Comparison of ENCODE assay signal across 11 mouse cellular contexts in the genomic region with DNA sequence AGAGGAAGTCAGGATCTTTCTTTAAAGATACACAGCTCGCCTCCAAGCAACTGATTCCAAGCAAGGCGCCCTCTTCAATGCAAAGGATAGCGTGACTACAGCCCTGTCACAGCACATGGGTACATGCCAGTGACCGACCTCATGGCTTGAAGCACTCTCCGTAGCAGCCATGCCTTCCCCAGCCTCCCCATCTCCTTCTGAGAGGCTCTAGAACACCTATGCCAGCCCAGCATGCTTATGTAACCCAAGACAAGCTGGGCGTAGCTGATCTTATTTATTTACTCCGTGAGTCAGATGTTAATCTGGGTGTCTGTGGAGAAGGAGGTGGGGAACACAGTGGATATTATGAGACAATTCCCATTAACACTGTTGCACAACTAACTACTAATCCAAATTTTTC. TPM values are rescaled to one million over a fixed set of nuclear protein-coding genes. Genes with fewer than 3 reads are reported as not detected.
DNase-seq lines count a peak whose midpoint lies in the region; ATAC-seq and TF ChIP-seq lines count a peak whose summit lies in the region.
"Had no signal": no experiment of that assay in that cellular context is flagged by ENCODE, and none has a peak within 500 bp of the region (broad histone marks: within the 10 kb centered on the region; RNA-seq: fewer than 3 reads in every experiment).

No protein-coding gene starts in this region.

- ATAC-seq in stomach, postnatal 0 days (ENCODE audit: low FRiP score, low TSS enrichment), result peak; percentile 54; the same call in 1 of the 2 replicates

- no peak for TF ChIP-seq EP300 in stomach, postnatal 0 days (optimal IDR thresholded peaks at IDR 0.05)

- DNase-seq in kidney, adult 2 months, result no peak
- DNase-seq in kidney, postnatal 14 days, result no peak
- peak; percentile 50 for DNase-seq in right cerebral cortex, adult 18-20 months
- no peak for DNase-seq in right cerebral cortex, postnatal 14 days
- peak; percentile 65 for DNase-seq in cerebellum, adult 9-11 months
- DNase-seq in stomach, postnatal 0 days (ENCODE audit: low spot score), result no peak
- no peak for DNase-seq in ovary, postnatal 36 days (ENCODE audit: low spot score)
- no peak for DNase-seq in urinary bladder, adult 2 months (ENCODE audit: low spot score)
- DNase-seq: adrenal gland, postnatal 14 days had no signal

- no peaks in the 10 kb centered on the region for H3K27me3 ChIP-seq in kidney, adult 2 months (replicated peaks; ENCODE audit: control insufficient read depth, insufficient read depth, low read length)
- H3K27me3 ChIP-seq in stomach, postnatal 0 days (ENCODE audit: control insufficient read depth, insufficient read depth, low read length), result no peaks in the 10 kb centered on the region
- H3K27me3 ChIP-seq: CH12.LX; limb, embryonic 13.5 days had no signal

- no peak overlapping the region for H3K9ac ChIP-seq in stomach, postnatal 0 days (ENCODE audit: low read length)
- H3K9ac ChIP-seq: limb, embryonic 13.5 days had no signal

- H3K27ac ChIP-seq in kidney, adult 2 months (ENCODE audit: insufficient read depth, low read depth, low read length), result peak overlapping the region; percentile 17; the same call in 1 of the 2 replicates
- H3K27ac ChIP-seq in stomach, postnatal 0 days (replicated peaks), result 0 out of 2 replicates have a peak overlapping the region, but pooled peaks have one; percentile 13
- H3K27ac ChIP-seq: limb, embryonic 13.5 days had no signal

- H3K9me3 ChIP-seq in stomach, postnatal 0 days (ENCODE audit: control insufficient read depth, low read length), result no peaks in the 10 kb centered on the region
- H3K9me3 ChIP-seq: limb, embryonic 13.5 days had no signal

- no peak overlapping the region for H3K4me3 ChIP-seq in kidney, adult 2 months (ENCODE audit: insufficient read depth, low read depth, low read length)
- no peak overlapping the region for H3K4me3 ChIP-seq in stomach, postnatal 0 days (ENCODE audit: low read depth, low read length)
- H3K4me3 ChIP-seq: limb, embryonic 13.5 days had no signal

- WGBS in kidney, adult 2 months, result 56% methylated on average over 7 of the region's 7 CpGs
- WGBS in stomach, postnatal 0 days, result 54% methylated on average over 7 of the region's 7 CpGs

- no peak for TF ChIP-seq POLR2A in kidney, adult 2 months (IDR thresholded peaks at IDR 0.05; ENCODE audit: low read depth, low read length)

- H3K36me3 ChIP-seq in kidney, adult 2 months (ENCODE audit: control insufficient read depth, insufficient read depth, low read length), result no peaks in the 10 kb centered on the region
- no peaks in the 10 kb centered on the region for H3K36me3 ChIP-seq in stomach, postnatal 0 days (ENCODE audit: control insufficient read depth, insufficient read depth, low read length)

- no peak overlapping the region for H3K4me2 ChIP-seq in stomach, postnatal 0 days (replicated peaks; ENCODE audit: low read depth)

- peaks cover 33% of the 10 kb centered on the region for H3K4me1 ChIP-seq in kidney, adult 2 months (ENCODE audit: control insufficient read depth, insufficient read depth, low read length)
- peaks cover 6% of the 10 kb centered on the region; the same call in 1 of the 2 replicates for H3K4me1 ChIP-seq in stomach, postnatal 0 days (replicated peaks; ENCODE audit: control insufficient read depth, insufficient read depth)

- no peak for TF ChIP-seq CTCF in kidney, adult 2 months (conservative IDR thresholded peaks at IDR 0.05; ENCODE audit: insufficient read depth, insufficient read length, low read depth, low read length)
- TF ChIP-seq CTCF in stomach, postnatal 0 days (IDR thresholded peaks at IDR 0.05; ENCODE audit: low read depth), result no peak

RNA-seq across cellular contexts. Expression of a gene that starts 13.8 kb away (rescaled TPM):
- polyA plus RNA-seq in kidney, adult 2 months (2012; rRNA removed), result 39.7 and 49.2 TPM in 2 replicates
- 4.9 and 5.4 TPM in 2 replicates for polyA plus RNA-seq in stomach, postnatal 0 days (2015; fragmentation: Nextera tagmentation; extraction: Ambion mirVana)
- 23.6 and 24.7 TPM in 2 replicates for polyA plus RNA-seq in urinary bladder, adult 2 months (2012; rRNA removed)

Comparison
In these comparisons a context has a peak if more than half of its experiments do, and no peak if none do; other contexts are left out.
1. DNase-seq: peak in right cerebral cortex, adult 18-20 months (single experiment) and cerebellum, adult 9-11 months (single experiment); none in kidney, adult 2 months (single experiment), kidney, postnatal 14 days (single experiment), right cerebral cortex, postnatal 14 days (single experiment), stomach, postnatal 0 days (single experiment), ovary, postnatal 36 days (single experiment) and urinary bladder, adult 2 months (single experiment).